Mouse (Mus musculus) left cerebral cortex, adult 11 months (tissue): ENCODE data around the gene Lekr1.

Experiments used
- DNase-seq: peaks from one replicate; pipeline ENCODE4 v3.0.0; 2022; ENCODE audit warnings: low spot score

Lekr1 gene

DNA sequence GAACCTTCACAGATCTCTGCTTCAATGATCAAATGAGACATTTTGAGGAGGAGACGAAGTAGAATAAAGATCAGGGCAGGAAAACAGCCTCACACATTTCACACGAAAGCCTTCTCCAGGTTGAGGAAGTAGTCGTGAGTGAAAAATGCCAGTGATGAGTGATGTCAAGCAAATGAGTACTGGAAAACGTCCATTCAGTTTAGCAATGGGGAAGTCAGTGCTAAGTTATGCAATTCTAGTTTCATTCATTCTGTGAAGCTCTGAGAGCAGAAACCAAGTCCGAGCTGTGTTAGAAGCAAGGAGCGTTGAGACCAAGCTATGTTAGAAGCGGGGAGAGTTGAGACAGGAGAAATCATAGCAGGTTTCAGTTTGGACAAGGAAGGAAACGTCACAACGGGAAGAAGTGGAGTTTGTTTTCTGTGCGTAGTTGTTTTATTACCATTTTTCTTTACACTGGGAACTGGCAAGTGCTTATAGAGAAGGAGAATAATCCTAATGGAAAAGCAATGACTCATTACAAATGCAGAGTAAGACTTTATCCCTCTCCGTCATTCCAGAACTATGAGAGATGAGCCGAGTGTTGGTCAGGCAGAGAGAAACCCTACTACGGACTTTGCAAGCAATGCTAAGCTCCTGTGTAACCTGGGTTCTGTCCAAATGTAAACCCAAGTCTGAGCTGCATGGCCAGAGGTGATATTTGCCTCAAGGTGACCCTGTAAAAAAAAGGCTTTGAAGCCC is 207.2 kb downstream of the Lekr1 start:
- DNase-seq = no peak
